ENCODE assay signal across 14 mouse cellular contexts in genomic region chr14:124264541-124265059, GRCm38 (mm10).
"Had no signal": no experiment of that assay in that cellular context is flagged by ENCODE, and none has a peak within 500 bp of the region (broad histone marks: within the 10 kb centered on the region; RNA-seq: fewer than 3 reads in every experiment).

No protein-coding gene starts in this region.

- DNase-seq: kidney, adult 18-20 months; kidney, postnatal 25 days; liver; liver, embryonic 13.5 days; liver, postnatal 0 days; lung, postnatal 14 days; right cerebral cortex, postnatal 4 days; thymus, postnatal 25 days had no signal

- H3K27me3 ChIP-seq: kidney, embryonic 15.5 days; limb, embryonic 12.5 days; liver, embryonic 13.5 days; lung, embryonic 15.5 days; midbrain, embryonic 12.5 days; neural tube, embryonic 12.5 days had no signal

- H3K27ac ChIP-seq: kidney, embryonic 15.5 days; limb, embryonic 12.5 days; liver, embryonic 13.5 days; lung, embryonic 15.5 days; macrophage; midbrain, embryonic 12.5 days; neural tube, embryonic 12.5 days had no signal

- H3K9me3 ChIP-seq: kidney, embryonic 15.5 days; limb, embryonic 12.5 days; liver, embryonic 13.5 days; lung, embryonic 15.5 days; midbrain, embryonic 12.5 days; neural tube, embryonic 12.5 days had no signal

- H3K9ac ChIP-seq: kidney, embryonic 15.5 days; limb, embryonic 12.5 days; liver, embryonic 13.5 days; liver, postnatal 0 days; lung, embryonic 15.5 days; midbrain, embryonic 12.5 days; neural tube, embryonic 12.5 days had no signal

- ATAC-seq: liver, postnatal 0 days had no signal

- H3K4me3 ChIP-seq: kidney, embryonic 15.5 days; limb, embryonic 12.5 days; liver, embryonic 13.5 days; lung, embryonic 15.5 days; midbrain, embryonic 12.5 days; neural tube, embryonic 12.5 days had no signal

- H3K36me3 ChIP-seq: kidney, embryonic 15.5 days; limb, embryonic 12.5 days; liver, embryonic 13.5 days; lung, embryonic 15.5 days; midbrain, embryonic 12.5 days; neural tube, embryonic 12.5 days had no signal

- H3K4me1 ChIP-seq: kidney, embryonic 15.5 days; limb, embryonic 12.5 days; liver, embryonic 13.5 days; lung, embryonic 15.5 days; midbrain, embryonic 12.5 days; neural tube, embryonic 12.5 days had no signal

- H3K4me2 ChIP-seq: kidney, embryonic 15.5 days; limb, embryonic 12.5 days; liver, embryonic 13.5 days; lung, embryonic 15.5 days; midbrain, embryonic 12.5 days; neural tube, embryonic 12.5 days had no signal
